Comparison of ENCODE assay signal across 10 mouse cellular contexts in genomic region chr8:125034669-125035068, GRCm38 (mm10). TPM values are rescaled to one million over a fixed set of nuclear protein-coding genes. Genes with fewer than 3 reads are reported as not detected.
DNase-seq lines count a peak whose midpoint lies in the region; ATAC-seq and TF ChIP-seq lines count a peak whose summit lies in the region.
"Had no signal": no experiment of that assay in that cellular context is flagged by ENCODE, and none has a peak within 500 bp of the region (broad histone marks: within the 10 kb centered on the region; RNA-seq: fewer than 3 reads in every experiment).

No protein-coding gene starts in this region.

- H3K36me3 ChIP-seq in forebrain, embryonic 14.5 days (ENCODE audit: control insufficient read depth, insufficient read depth, low read length), result peaks cover 79% of the 10 kb centered on the region
- no peaks in the 10 kb centered on the region; the same call in 1 of the 2 replicates for H3K36me3 ChIP-seq in testis, adult 2 months (ENCODE audit: control insufficient read depth, insufficient read depth, low read length)

- peak; percentile 83 for TF ChIP-seq CTCF in testis, adult 2 months (IDR thresholded peaks at IDR 0.05; ENCODE audit: control insufficient read depth, insufficient read depth, insufficient replicate concordance, low read depth, low read length)

- H3K4me3 ChIP-seq in forebrain, embryonic 14.5 days (ENCODE audit: low read depth, low read length), result no peak overlapping the region
- H3K4me3 ChIP-seq in testis, adult 2 months (ENCODE audit: control insufficient read depth, low read depth, low read length), result no peak overlapping the region
- H3K4me3 ChIP-seq: embryonic facial prominence, embryonic 13.5 days; megakaryocyte, embryonic 14.5 days had no signal

- H3K4me2 ChIP-seq in forebrain, embryonic 14.5 days (ENCODE audit: low read length), result no peak overlapping the region
- H3K4me2 ChIP-seq: embryonic facial prominence, embryonic 13.5 days had no signal

- no peaks in the 10 kb centered on the region for H3K9me3 ChIP-seq in forebrain, embryonic 14.5 days (replicated peaks; ENCODE audit: control insufficient read depth, low read length)
- H3K9me3 ChIP-seq: embryonic facial prominence, embryonic 13.5 days had no signal

- H3K27ac ChIP-seq in forebrain, embryonic 14.5 days (ENCODE audit: low read depth, low read length), result peak overlapping the region; percentile 28; the same call in 1 of the 2 replicates
- H3K27ac ChIP-seq in testis, adult 2 months (ENCODE audit: control insufficient read depth, insufficient read depth, low read depth, low read length), result no peak overlapping the region
- H3K27ac ChIP-seq: embryonic facial prominence, embryonic 13.5 days had no signal

- TF ChIP-seq POLR2A in testis, adult 2 months (IDR thresholded peaks at IDR 0.05; ENCODE audit: control insufficient read depth, low read depth, low read length), result no peak

- no peak overlapping the region for H3K9ac ChIP-seq in forebrain, embryonic 14.5 days (ENCODE audit: low read length)
- H3K9ac ChIP-seq: embryonic facial prominence, embryonic 13.5 days had no signal

- H3K27me3 ChIP-seq in forebrain, embryonic 14.5 days (replicated peaks; ENCODE audit: control insufficient read depth, insufficient read depth, low read length), result no peaks in the 10 kb centered on the region
- H3K27me3 ChIP-seq in testis, adult 2 months (ENCODE audit: control insufficient read depth, insufficient read depth, low read length), result no peaks in the 10 kb centered on the region
- H3K27me3 ChIP-seq: embryonic facial prominence, embryonic 13.5 days; megakaryocyte, embryonic 14.5 days had no signal

- peak; percentile 70 for DNase-seq in right cerebral cortex, adult 18-20 months
- DNase-seq in right cerebral cortex, postnatal 36 days (ENCODE audit: low spot score in 2 of 2), result no peak
- DNase-seq in forebrain, embryonic 14.5 days (ENCODE audit: low spot score), result peak; percentile 70
- DNase-seq in induced T-regulatory cell, adult 2 months (ENCODE audit: low read depth), result peak; percentile 72
- peak; percentile 65 for DNase-seq in liver
- DNase-seq in naive thymus-derived CD4-positive, alpha-beta T cell, adult 2 months (ENCODE audit: low read depth), result peak; percentile 74

- 26% methylated on average over 8 of the region's 8 CpGs for WGBS in forebrain, embryonic 14.5 days

- no peaks in the 10 kb centered on the region for H3K4me1 ChIP-seq in forebrain, embryonic 14.5 days (ENCODE audit: control insufficient read depth, insufficient read depth, low read length)
- H3K4me1 ChIP-seq in testis, adult 2 months (ENCODE audit: control insufficient read depth, insufficient read depth, low read length), result no peaks in the 10 kb centered on the region
- H3K4me1 ChIP-seq: embryonic facial prominence, embryonic 13.5 days had no signal

- peak; percentile 93 for ATAC-seq in cerebellum, adult (ENCODE audit: insufficient number of reproducible peaks, low FRiP score, low TSS enrichment)
- ATAC-seq in forebrain, embryonic 14.5 days, result peak; percentile 80

RNA-seq across cellular contexts. Expression of gene Disc1, which starts 19.3 kb away (rescaled TPM):
- 0.30 and 0.62 TPM in 2 replicates for polyA plus RNA-seq in forebrain, embryonic 14.5 days (2014; fragmentation: Nextera tagmentation; extraction: Ambion mirVana)
- polyA plus RNA-seq in testis, adult 2 months (2012; rRNA removed), result 0.21 and 0.29 TPM in 2 replicates

RNA-seq across cellular contexts. Expression of gene Tsnax, which starts 21.9 kb away (rescaled TPM):
- 171 and 186 TPM in 2 replicates for polyA plus RNA-seq in forebrain, embryonic 14.5 days (2014; fragmentation: Nextera tagmentation; extraction: Ambion mirVana)
- polyA plus RNA-seq in testis, adult 2 months (2012; rRNA removed), result 32.2 and 41.8 TPM in 2 replicates

Comparison
In these comparisons a context has a peak if more than half of its experiments do, and no peak if none do; other contexts are left out.
1. DNase-seq: peak in right cerebral cortex, adult 18-20 months (single experiment), forebrain, embryonic 14.5 days (single experiment), induced T-regulatory cell, adult 2 months (single experiment), liver (single experiment) and naive thymus-derived CD4-positive, alpha-beta T cell, adult 2 months (single experiment); none in right cerebral cortex, postnatal 36 days (0 of 2).